Mouse (Mus musculus) T-helper 1 cell (primary cell): Measurements from ENCODE around the gene St3gal2.
"Not testable (repeated sequence)": the region's sequence is repeated elsewhere in the genome, so short reads cannot be mapped to it uniquely, and the experiment has no call there.

Experiments used
- in situ Hi-C: fragments of 300-600 bp; cut with MboI, MseI; formaldehyde crosslinking; loops from one replicate; pipeline ENCODE4 v1.15.1; 2025; ENCODE audit warnings: high pct_unique_total_duplicates

St3gal2 gene

GRCm38 (mm10) chr8:110944276-110944876, 24.7 kb downstream of the St3gal2 start:
- in situ Hi-C loops = no loop called here

- in situ Hi-C loops = no loop called here
Observed at GRCm38 (mm10) chr8:110945716-110946115, 26.0 kb downstream of the St3gal2 start.

DNA sequence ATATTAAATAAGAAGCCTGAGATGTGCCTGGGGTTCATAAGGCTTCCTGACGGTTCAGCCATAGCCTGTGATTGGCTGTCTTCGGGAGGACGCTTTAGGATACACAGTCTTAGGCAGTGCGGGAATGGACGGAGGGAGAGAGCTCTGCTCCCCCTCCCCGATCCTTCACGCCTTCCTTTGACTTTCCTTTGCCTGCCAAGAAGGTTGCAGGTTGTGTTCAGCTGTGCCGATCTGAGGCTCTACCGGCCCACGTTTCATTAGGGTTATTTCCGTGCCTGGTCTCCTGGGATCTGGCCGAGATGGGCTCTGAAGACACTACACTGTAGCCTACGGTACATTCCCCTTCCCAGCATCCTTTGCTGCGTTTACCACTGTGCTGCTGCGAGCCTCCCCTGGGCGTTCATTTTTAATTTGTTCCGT, 30.4 kb downstream of the St3gal2 start:
- in situ Hi-C loops = loop anchor here (5.0 kb wide), 1 partner anchor 38 kb away; no protein-coding TSS in a partner anchor

GRCm38 (mm10) chr8:110954776-110955175, 35.1 kb downstream of the St3gal2 start:
- in situ Hi-C loops = loop anchor here (5.0 kb wide), 1 partner anchor 42 kb away; no protein-coding TSS in a partner anchor

GRCm38 (mm10) chr8:110956619-110957450, 37.1 kb downstream of the St3gal2 start:
- in situ Hi-C loops = no loop called here

DNA sequence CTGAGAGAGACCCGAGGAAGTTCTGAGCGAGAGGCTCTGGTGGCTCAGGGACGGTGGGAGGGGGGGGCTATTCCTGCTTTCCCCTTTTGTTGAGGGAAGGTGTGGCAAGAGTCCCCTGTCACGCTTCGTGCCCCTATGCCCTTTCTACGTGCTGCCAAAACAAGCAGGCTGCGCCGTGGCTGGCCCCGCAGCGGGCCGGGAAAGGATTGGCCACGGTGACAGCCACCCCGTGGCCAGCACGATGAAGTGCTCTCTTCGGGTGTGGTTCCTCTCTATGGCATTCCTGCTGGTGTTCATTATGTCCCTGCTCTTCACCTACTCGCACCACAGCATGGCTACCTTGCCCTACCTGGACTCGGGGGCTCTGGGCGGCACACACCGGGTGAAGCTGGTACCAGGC, 37.7 kb downstream of the St3gal2 start:
- in situ Hi-C loops = no loop called here

GRCm38 (mm10) chr8:110958135-110958534, 38.4 kb downstream of the St3gal2 start:
- in situ Hi-C loops = no loop called here

DNA sequence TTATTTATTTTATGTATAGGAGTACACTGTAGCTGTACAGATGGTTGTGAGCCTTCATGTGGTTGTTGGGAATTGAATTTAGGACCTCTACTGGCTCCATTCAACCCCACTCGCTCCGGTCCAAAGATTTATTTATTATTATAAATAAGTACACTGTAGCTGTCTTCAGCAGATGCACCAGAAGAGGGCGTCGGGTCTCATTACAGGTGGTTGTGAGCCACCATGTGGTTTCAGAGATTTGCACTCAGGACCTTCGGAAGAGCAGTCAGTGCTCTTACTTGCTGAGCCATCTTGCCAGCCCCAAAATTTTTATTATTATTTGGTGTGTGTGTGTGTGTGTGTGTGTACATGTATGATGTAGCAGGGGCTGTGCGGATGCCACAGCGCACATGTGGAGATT, 38.8 kb downstream of the St3gal2 start:
- in situ Hi-C loops = not testable (repeated sequence)

- in situ Hi-C loops = no loop called here
Observed at GRCm38 (mm10) chr8:110959071-110959780, 39.5 kb downstream of the St3gal2 start.

- in situ Hi-C loops = no loop called here
Observed at GRCm38 (mm10) chr8:110959906-110960305, 40.2 kb downstream of the St3gal2 start.

GRCm38 (mm10) chr8:110963051-110963450, 43.3 kb downstream of the St3gal2 start:
- in situ Hi-C loops = no loop called here

DNA sequence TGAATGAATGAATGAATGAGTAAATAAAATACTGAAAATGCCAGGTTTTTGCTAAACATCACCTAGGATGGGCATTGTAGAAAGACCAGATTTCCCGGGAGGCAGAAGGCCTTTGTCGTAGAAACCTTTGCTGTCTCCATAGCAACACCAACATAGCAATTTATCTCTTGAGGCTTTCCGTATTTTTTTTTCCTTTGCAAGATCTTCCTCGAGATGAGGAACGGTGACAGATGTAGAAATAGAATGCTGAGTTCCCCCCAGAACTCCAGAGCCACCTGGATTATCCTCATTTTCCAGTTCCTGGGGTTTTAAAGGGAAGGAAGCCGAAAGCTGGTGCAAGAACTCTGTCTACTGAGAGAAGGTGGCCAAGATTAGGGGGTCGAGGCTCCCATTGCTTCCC, 44.9 kb downstream of the St3gal2 start:
- in situ Hi-C loops = no loop called here

DNA sequence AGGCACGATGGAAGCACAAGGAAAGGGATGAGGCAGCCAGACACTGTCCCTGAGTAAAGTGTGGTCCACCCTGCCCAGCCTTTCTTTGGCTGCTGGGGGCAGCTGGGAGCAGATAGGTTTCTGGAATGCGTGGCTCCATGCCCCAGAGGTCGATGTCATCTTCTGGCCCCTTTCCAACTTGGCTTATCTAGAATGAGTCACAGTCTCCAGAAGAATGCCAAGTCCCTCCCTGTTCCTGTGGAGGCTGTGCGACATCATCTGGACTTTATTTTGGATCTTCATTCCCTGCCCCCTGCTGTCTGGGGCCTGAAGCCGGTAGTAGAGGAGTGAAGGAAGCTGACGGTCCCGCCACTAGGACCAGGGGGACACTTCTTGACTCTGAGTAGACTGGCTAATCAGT, 45.9 kb downstream of the St3gal2 start:
- in situ Hi-C loops = no loop called here

DNA sequence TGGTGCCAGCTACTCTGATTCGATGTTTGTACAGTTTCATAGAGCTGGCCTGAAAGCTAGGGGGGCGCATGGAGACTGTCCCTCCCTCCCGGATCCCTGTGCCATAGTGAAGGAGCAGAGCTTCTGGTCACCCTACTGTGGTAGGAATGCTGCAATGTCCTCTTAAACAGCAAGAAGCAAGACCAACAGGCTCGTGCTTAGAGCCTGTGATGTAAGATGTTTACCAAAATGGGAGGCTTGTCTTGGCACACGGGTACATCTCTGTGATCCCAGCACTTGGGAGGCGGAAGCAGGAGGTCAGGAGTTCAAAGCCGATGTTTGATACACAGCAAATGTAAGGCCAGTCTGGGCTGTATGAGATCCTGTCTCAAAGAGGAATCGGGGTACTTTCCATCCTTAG, 46.9 kb downstream of the St3gal2 start:
- in situ Hi-C loops = no loop called here

DNA sequence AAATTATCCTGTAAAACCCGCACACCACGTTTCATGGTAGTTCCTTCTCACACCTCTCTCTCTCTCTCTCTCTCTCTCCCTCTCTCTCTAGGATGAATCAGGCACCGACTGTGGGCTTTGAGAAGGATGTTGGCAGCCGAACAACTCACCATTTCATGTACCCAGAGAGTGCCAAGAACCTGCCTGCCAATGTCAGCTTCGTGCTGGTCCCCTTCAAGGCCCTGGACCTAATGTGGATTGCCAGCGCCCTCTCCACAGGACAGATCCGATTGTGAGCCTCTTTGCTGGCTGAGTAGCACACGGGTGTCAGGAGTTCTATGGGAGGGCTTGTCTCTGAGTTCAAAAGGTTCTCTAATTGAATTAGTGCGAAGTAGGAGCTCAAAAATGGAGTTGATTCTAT, 47.6 kb downstream of the St3gal2 start:
- in situ Hi-C loops = no loop called here

DNA sequence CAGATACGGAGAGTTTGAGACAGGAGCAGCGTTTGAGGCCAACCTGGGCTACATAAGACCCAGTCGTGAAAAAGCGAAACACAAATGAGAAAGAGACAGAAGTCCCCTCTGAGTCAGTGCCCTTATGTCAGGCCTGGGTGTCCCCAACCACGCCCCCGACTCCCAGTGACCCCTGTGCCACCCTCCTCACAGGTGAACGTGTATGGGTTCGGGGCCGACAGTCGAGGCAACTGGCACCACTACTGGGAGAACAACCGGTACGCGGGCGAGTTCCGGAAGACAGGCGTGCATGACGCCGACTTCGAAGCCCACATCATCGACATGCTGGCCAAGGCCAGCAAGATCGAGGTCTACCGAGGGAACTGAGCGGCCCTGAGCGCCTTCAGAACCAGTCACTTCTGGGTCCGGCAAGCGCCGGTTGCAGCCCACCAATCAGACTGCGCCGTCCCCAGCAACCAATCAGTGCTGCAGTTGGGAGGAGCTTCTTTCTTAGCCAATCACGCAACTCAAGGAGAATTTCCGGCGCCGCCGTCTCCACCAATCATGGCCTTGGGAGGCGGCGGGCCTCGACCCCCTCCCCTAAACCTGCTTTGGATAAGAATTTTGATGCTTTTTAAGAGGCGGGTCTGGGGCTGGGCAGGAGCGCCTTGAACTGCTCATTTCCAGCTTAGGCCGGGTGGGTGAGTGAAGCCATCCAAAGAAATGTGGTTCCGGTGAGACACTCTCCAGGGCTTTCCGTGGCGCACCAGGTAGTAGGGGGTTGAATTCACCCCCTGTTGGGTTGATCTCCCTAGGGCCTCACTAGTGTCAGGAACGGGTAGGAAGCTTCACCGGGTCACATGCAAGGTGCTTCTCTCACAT, 50.4 kb downstream of the St3gal2 start:
- in situ Hi-C loops = no loop called here

GRCm38 (mm10) chr8:110976532-110976931, 56.8 kb downstream of the St3gal2 start:
- in situ Hi-C loops = not testable (repeated sequence)

DNA sequence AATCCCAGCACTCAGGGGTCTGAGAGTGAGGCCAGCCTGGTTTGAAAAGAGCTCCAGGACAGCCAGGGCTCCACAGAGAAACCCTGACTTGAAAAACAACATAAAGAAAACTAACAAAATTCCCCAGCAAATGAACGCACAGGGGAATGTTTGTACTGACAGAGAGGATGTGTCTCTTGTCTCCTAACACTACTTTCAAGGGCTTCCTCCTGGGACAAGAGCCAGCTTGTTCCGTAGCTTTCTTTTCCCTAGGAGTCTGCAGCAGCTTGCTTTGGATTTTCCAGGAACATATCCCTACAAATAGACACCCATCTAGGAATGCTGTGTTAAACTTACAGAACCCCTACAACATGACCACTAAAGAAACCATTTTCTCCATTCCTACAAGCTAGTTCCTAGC, 58.3 kb downstream of the St3gal2 start:
- in situ Hi-C loops = not testable (repeated sequence)

- in situ Hi-C loops = loop anchor here (5.0 to 10.0 kb wide), 2 partner anchors 137 to 286 kb away; partner anchors contain the start of genes Cog4 and Sf3b3
Observed at GRCm38 (mm10) chr8:110981304-110981703, 61.6 kb downstream of the St3gal2 start.

DNA sequence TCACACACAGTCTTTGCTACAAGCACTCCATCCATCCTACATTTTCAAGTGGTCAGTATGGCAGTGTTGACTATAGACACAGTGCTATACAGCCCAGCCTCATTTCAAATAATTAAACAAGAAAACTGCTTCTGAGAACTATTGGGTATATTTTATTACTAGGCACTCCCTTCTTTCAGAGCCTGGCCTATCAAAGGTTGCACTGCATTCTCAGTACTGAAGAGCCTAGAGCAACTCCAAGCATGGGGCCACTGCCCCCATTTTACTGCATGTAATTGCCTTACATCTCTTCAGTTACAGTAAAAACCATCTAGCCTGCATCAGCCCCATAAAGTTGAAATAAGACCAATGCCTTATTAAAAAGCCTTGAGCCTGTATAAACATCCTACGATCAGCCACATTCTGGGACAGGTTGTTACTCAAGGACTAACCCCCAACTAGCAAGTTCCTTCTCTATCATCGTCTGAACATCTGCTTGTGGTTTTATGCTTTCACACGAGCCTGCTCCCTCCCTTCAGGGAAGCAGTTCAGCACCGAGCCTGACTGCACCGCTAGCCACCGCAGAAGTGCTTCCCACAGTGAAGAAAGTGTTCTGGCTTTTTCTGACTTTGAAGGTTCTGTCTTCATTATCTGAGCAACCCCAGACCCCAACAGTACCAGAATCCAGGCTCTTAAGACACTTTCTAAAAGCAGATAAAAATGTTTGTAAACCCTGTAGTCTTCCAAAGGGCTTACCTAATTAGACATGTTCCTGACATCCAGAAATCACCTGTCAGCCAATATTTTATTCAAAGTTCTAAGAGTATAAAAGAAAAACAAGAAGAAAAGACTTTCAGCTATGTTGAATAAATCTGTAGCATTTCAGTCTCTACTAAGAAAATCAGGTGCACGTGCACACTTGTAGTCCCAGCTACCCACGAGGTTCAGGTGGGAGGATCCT, 68.4 kb downstream of the St3gal2 start:
- in situ Hi-C loops = loop anchor here (5.0 to 10.0 kb wide), 2 partner anchors 64 to 143 kb away; partner anchors contain the start of genes Cog4 and Sf3b3
